Mouse (Mus musculus): ENCODE results near the gene Zfp217. TPM values are rescaled to one million over a fixed set of nuclear protein-coding genes. Genes with fewer than 3 reads are reported as not detected.

The Zfp217 gene
- polyA plus RNA-seq, 1 experiment from 2014 or later = 3.6 TPM

DNA sequence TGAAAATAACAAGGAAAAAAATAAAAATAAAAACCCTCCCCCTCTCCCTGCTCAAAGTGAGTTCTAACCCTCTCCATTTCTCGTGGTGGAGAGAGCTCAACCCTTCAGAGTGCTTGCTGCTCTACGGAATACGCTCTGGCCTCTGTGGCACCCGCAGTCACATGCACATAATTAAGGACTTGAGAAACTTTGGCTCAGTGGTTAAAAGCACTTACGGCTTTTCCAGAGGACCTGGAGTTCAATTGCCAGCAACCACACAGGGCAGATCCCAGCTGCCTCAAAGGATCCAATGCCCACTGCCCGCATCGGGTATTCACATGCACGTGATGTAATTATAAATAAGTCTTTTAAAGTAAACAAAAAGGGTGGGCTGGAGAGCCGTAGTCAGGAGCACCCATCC lies 41.9 kb downstream of the Zfp217 start:
- no peaks in the 10 kb centered on the region for H3K4me1 ChIP-seq (ENCODE audit: control insufficient read depth, insufficient read depth, low read length)
- H3K4me2 ChIP-seq (ENCODE audit: low read depth, low read length) = no peak overlapping the region
- peaks cover 35% of the 10 kb centered on the region for H3K36me3 ChIP-seq (ENCODE audit: control insufficient read depth, insufficient read depth, low read length)
- H3K9ac ChIP-seq (ENCODE audit: low read depth, low read length) = no peak overlapping the region
- H3K9me3 ChIP-seq (ENCODE audit: control insufficient read depth, low read length) = no peaks in the 10 kb centered on the region
- peak; percentile 63 for DNase-seq (ENCODE audit: low spot score)
- H3K27ac ChIP-seq (replicated peaks; ENCODE audit: low read depth, low read length) = no peak overlapping the region
- 52% methylated on average over 9 of the region's 9 CpGs for WGBS
- H3K27me3 ChIP-seq (replicated peaks; ENCODE audit: control insufficient read depth, insufficient read depth, low read length) = no peaks in the 10 kb centered on the region
- no peak overlapping the region for H3K4me3 ChIP-seq (ENCODE audit: low read depth, low read length)
- ATAC-seq (ENCODE audit: low read depth) = peak; percentile 33; the same call in 1 of the 2 replicates

DNA sequence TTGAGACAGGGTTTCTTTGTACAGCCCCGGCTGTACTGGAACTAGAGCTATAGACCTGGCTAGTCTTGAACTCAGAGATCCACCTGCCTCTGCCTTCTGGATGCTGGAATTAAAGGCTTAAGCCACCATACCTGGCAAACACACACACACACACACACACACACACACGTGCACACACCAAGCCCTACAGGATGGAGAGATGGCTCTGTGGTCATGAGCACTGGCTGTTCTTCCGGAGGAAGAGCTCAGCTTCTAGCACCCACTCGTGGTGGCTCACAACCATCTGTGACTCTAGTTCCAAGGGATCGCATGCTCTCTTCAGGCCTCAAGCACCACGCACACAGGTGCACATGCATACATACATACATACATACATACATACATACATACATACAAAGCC lies 43.5 kb downstream of the Zfp217 start:
- no peak overlapping the region for H3K4me3 ChIP-seq (ENCODE audit: low read depth, low read length)
- peaks cover 20% of the 10 kb centered on the region for H3K36me3 ChIP-seq (ENCODE audit: control insufficient read depth, insufficient read depth, low read length)
- WGBS = 88% methylated on average over 6 of the region's 6 CpGs
- ATAC-seq (ENCODE audit: low read depth) (no peak), DNase-seq (ENCODE audit: low spot score) (no peak)
- no peaks in the 10 kb centered on the region for H3K4me1 ChIP-seq (ENCODE audit: control insufficient read depth, insufficient read depth, low read length)
- no peak overlapping the region for H3K9ac ChIP-seq (ENCODE audit: low read depth, low read length)
- H3K9me3 ChIP-seq (ENCODE audit: control insufficient read depth, low read length) = no peaks in the 10 kb centered on the region
- no peak overlapping the region for H3K4me2 ChIP-seq (ENCODE audit: low read depth, low read length)
- H3K27ac ChIP-seq (replicated peaks; ENCODE audit: low read depth, low read length) = no peak overlapping the region
- H3K27me3 ChIP-seq (replicated peaks; ENCODE audit: control insufficient read depth, insufficient read depth, low read length) = no peaks in the 10 kb centered on the region

- Histone ChIP-seq H3K9me3 (ENCODE audit: control insufficient read depth, low read length) (no peaks in the 10 kb centered on the region), H3K4me2 (ENCODE audit: low read depth, low read length) (no peak overlapping the region), H3K9ac (ENCODE audit: low read depth, low read length) (no peak overlapping the region), H3K27me3 (replicated peaks; ENCODE audit: control insufficient read depth, insufficient read depth, low read length) (no peaks in the 10 kb centered on the region), H3K36me3 (ENCODE audit: control insufficient read depth, insufficient read depth, low read length) (peaks cover 14% of the 10 kb centered on the region; the same call in 1 of the 2 replicates), H3K4me3 (ENCODE audit: low read depth, low read length) (no peak overlapping the region), H3K27ac (replicated peaks; ENCODE audit: low read depth, low read length) (no peak overlapping the region), H3K4me1 (ENCODE audit: control insufficient read depth, insufficient read depth, low read length) (no peaks in the 10 kb centered on the region)
- DNase-seq (ENCODE audit: low spot score) = peak; percentile 63
- WGBS = 49% methylated on average over 9 of the region's 9 CpGs
- ATAC-seq (ENCODE audit: low read depth) = no peak
These were observed 44.1 kb downstream of the Zfp217 start for GRCm38 (mm10) chr2:170103852-170104251.

DNA sequence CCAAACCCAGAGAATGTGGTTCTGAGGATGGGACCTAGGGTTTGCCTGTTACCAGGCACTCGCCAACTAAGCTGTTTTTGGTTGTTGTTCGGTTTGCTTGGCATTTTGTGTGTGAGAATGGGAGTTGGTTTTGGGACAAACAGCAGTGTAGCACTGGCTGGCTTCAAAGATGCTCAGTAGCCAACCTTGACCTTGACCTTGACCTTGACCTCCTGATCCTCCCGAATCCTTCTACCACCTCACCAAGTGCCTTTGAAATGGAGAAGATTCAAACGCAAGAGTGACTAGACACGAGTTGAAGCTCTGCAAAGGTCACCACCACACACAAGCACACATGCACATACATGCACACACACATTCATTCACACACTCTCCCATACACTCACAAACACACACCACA lies 44.6 kb downstream of the Zfp217 start:
- no peak overlapping the region for H3K9ac ChIP-seq (ENCODE audit: low read depth, low read length)
- H3K27me3 ChIP-seq (replicated peaks; ENCODE audit: control insufficient read depth, insufficient read depth, low read length) = no peaks in the 10 kb centered on the region
- no peak for DNase-seq (ENCODE audit: low spot score)
- no peak for ATAC-seq (ENCODE audit: low read depth)
- no peaks in the 10 kb centered on the region for H3K9me3 ChIP-seq (ENCODE audit: control insufficient read depth, low read length)
- 88% methylated on average over 5 of the region's 5 CpGs for WGBS
- H3K4me2 ChIP-seq (ENCODE audit: low read depth, low read length) = no peak overlapping the region
- no peaks in the 10 kb centered on the region for H3K4me1 ChIP-seq (ENCODE audit: control insufficient read depth, insufficient read depth, low read length)
- no peak overlapping the region for H3K27ac ChIP-seq (replicated peaks; ENCODE audit: low read depth, low read length)
- peaks cover 11% of the 10 kb centered on the region; the same call in 1 of the 2 replicates for H3K36me3 ChIP-seq (ENCODE audit: control insufficient read depth, insufficient read depth, low read length)
- H3K4me3 ChIP-seq (ENCODE audit: low read depth, low read length) = no peak overlapping the region

DNA sequence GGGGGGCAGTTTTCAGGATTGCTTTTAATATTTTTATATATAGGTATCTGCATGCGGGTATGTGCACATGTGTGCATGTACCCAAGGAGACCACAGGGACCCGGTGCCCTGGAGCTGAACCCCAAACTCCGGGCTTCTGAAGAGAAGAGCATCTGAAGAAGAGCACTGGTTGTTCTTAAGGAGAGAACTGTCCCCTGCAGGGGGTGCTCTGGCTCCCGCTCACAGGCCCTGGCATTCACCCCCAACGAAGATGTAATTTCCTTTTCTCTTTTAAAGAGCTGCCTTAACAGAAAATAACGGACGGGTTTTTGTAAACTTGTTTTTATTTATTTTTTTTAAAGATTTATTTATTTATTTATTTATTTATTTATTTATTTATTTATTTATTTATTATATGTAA lies 46.0 kb downstream of the Zfp217 start:
- no peaks in the 10 kb centered on the region for H3K9me3 ChIP-seq (ENCODE audit: control insufficient read depth, low read length)
- DNase-seq (ENCODE audit: low spot score) (no peak), ATAC-seq (ENCODE audit: low read depth) (no peak)
- no peak overlapping the region for H3K4me2 ChIP-seq (ENCODE audit: low read depth, low read length)
- H3K27me3 ChIP-seq (replicated peaks; ENCODE audit: control insufficient read depth, insufficient read depth, low read length) = no peaks in the 10 kb centered on the region
- H3K36me3 ChIP-seq (ENCODE audit: control insufficient read depth, insufficient read depth, low read length) = 0 out of 2 replicates have a peak, but pooled peaks cover 2% of the 10 kb centered on the region
- H3K9ac ChIP-seq (ENCODE audit: low read depth, low read length) = no peak overlapping the region
- H3K4me1 ChIP-seq (ENCODE audit: control insufficient read depth, insufficient read depth, low read length) = no peaks in the 10 kb centered on the region
- H3K27ac ChIP-seq (replicated peaks; ENCODE audit: low read depth, low read length) = no peak overlapping the region
- 68% methylated on average over 7 of the region's 7 CpGs for WGBS
- H3K4me3 ChIP-seq (ENCODE audit: low read depth, low read length) = no peak overlapping the region

GRCm38 (mm10) chr2:170101132-170101531 lies 46.8 kb downstream of the Zfp217 start:
- H3K4me2 ChIP-seq (ENCODE audit: low read depth, low read length) = no peak overlapping the region

DNA sequence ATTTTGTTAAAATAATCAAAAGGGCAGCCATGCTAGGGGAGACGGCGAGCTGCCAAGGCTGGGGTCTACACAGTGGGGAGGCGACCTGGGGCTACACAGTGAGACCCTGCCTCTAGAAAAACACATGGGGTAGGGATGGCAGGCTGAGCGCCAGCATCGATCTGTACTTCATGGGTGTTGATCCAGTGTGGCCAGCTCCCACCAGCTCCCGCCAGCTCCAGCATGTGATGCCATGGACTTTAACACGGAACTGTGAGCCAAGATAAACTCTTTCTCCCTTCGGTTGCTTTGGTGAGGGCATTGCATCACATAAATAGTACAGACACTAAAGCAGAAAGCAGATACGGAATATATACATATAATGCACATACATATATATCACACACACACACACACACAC lies 53.0 kb downstream of the Zfp217 start:
- no peaks in the 10 kb centered on the region for H3K36me3 ChIP-seq (ENCODE audit: control insufficient read depth, insufficient read depth, low read length)
- no peaks in the 10 kb centered on the region for H3K4me1 ChIP-seq (ENCODE audit: control insufficient read depth, insufficient read depth, low read length)
- H3K4me2 ChIP-seq (ENCODE audit: low read depth, low read length) = no peak overlapping the region
- no peak overlapping the region for H3K9ac ChIP-seq (ENCODE audit: low read depth, low read length)
- H3K4me3 ChIP-seq (ENCODE audit: low read depth, low read length) = no peak overlapping the region
- DNase-seq (ENCODE audit: low spot score) (no peak), ATAC-seq (ENCODE audit: low read depth) (no peak)
- no peaks in the 10 kb centered on the region for H3K27me3 ChIP-seq (replicated peaks; ENCODE audit: control insufficient read depth, insufficient read depth, low read length)
- H3K9me3 ChIP-seq (ENCODE audit: control insufficient read depth, low read length) = no peaks in the 10 kb centered on the region
- H3K27ac ChIP-seq (replicated peaks; ENCODE audit: low read depth, low read length) = no peak overlapping the region
- WGBS = 84% methylated on average over 9 of the region's 9 CpGs

More at GRCm38 (mm10) chr2:170101132-170101531, 46.8 kb downstream of the Zfp217 start:
- Histone ChIP-seq H3K9ac (ENCODE audit: low read depth, low read length) (no peak overlapping the region), H3K4me1 (ENCODE audit: control insufficient read depth, insufficient read depth, low read length) (no peaks in the 10 kb centered on the region), H3K36me3 (ENCODE audit: control insufficient read depth, insufficient read depth, low read length) (no peaks in the 10 kb centered on the region), H3K27ac (replicated peaks; ENCODE audit: low read depth, low read length) (no peak overlapping the region), H3K4me3 (ENCODE audit: low read depth, low read length) (no peak overlapping the region), H3K9me3 (ENCODE audit: control insufficient read depth, low read length) (no peaks in the 10 kb centered on the region), H3K27me3 (replicated peaks; ENCODE audit: control insufficient read depth, insufficient read depth, low read length) (no peaks in the 10 kb centered on the region)
- WGBS = 2% methylated on average over 12 of the region's 12 CpGs
- ATAC-seq (ENCODE audit: low read depth) (peak; percentile 3; the same call in 1 of the 2 replicates), DNase-seq (ENCODE audit: low spot score) (peak; percentile 86)

- no peaks in the 10 kb centered on the region for H3K36me3 ChIP-seq (ENCODE audit: control insufficient read depth, insufficient read depth, low read length)
- H3K4me1 ChIP-seq (ENCODE audit: control insufficient read depth, insufficient read depth, low read length) = no peaks in the 10 kb centered on the region
- no peaks in the 10 kb centered on the region for H3K27me3 ChIP-seq (replicated peaks; ENCODE audit: control insufficient read depth, insufficient read depth, low read length)
- 90% methylated on average over 16 of the region's 17 CpGs for WGBS
- DNase-seq (ENCODE audit: low spot score) (no peak), ATAC-seq (ENCODE audit: low read depth) (no peak)
- no peak overlapping the region for H3K4me2 ChIP-seq (ENCODE audit: low read depth, low read length)
- H3K27ac ChIP-seq (replicated peaks; ENCODE audit: low read depth, low read length) = no peak overlapping the region
- no peak overlapping the region for H3K9ac ChIP-seq (ENCODE audit: low read depth, low read length)
- H3K9me3 ChIP-seq (ENCODE audit: control insufficient read depth, low read length) = no peaks in the 10 kb centered on the region
- no peak overlapping the region for H3K4me3 ChIP-seq (ENCODE audit: low read depth, low read length)
These were observed 53.7 kb downstream of the Zfp217 start for GRCm38 (mm10) chr2:170094220-170094619.

DNA sequence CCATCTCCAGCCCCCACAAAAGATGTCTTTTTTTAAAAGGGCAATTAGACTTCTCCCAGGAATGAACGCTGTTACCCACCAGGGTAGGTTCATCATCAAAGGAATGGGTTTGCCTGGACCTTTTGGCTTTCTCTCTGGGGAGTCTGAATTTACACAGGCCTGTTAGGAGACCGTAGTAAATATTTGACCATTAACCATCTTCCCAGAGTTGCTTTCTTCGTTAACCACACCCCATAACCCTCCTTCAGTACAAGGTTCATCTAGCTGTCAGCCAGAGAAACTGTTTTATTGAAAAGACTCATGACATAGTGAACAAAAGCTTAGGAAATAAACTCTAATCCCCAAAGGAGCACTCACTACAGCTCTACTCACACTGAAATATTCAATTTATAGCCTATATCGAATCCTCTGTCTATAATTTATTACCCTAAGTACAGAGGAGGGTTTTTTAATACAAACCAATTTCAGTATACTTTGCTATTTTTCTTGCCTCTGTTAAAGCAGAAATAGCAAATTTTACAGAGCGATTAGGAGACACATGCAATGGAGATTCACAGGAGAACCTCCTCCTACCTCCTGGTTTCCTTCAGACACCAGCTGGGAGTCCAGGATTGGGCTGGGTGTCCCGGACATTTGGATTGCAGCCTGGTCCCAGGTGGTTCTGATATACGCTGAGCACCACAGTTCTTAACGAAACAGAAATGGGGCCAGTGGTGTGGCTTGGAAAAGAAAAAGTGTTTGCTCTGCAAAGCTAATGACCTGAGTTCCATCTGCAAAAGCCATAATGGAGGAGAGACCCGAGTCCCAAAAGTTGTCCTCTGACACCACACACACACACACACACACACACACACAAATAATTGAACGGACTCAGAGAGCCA lies 56.1 kb downstream of the Zfp217 start:
- no peak overlapping the region for H3K4me2 ChIP-seq (ENCODE audit: low read depth, low read length)
- H3K4me3 ChIP-seq (ENCODE audit: low read depth, low read length) = no peak overlapping the region
- H3K36me3 ChIP-seq (ENCODE audit: control insufficient read depth, insufficient read depth, low read length) = no peaks in the 10 kb centered on the region
- H3K9ac ChIP-seq (ENCODE audit: low read depth, low read length) = no peak overlapping the region
- ATAC-seq (ENCODE audit: low read depth) (no peak), DNase-seq (ENCODE audit: low spot score) (no peak)
- 63% methylated on average over 10 of the region's 10 CpGs for WGBS
- H3K4me1 ChIP-seq (ENCODE audit: control insufficient read depth, insufficient read depth, low read length) = no peaks in the 10 kb centered on the region
- H3K27me3 ChIP-seq (replicated peaks; ENCODE audit: control insufficient read depth, insufficient read depth, low read length) = no peaks in the 10 kb centered on the region
- H3K9me3 ChIP-seq (ENCODE audit: control insufficient read depth, low read length) = no peaks in the 10 kb centered on the region
- no peak overlapping the region for H3K27ac ChIP-seq (replicated peaks; ENCODE audit: low read depth, low read length)

All from embryonic facial prominence, embryonic 14.5 days (tissue).